Mouse (Mus musculus): ENCODE results near the gene Ceacam3. TPM values are rescaled to one million over a fixed set of nuclear protein-coding genes. Genes with fewer than 3 reads are reported as not detected.
"Not testable (repeated sequence)": the region's sequence is repeated elsewhere in the genome, so short reads cannot be mapped to it uniquely, and the experiment has no call there.

Ceacam3 gene
- total RNA-seq (2021): not detected
- long read RNA-seq, experiment 1: 0 reads
- long read RNA-seq, experiment 2: 0 reads

DNA sequence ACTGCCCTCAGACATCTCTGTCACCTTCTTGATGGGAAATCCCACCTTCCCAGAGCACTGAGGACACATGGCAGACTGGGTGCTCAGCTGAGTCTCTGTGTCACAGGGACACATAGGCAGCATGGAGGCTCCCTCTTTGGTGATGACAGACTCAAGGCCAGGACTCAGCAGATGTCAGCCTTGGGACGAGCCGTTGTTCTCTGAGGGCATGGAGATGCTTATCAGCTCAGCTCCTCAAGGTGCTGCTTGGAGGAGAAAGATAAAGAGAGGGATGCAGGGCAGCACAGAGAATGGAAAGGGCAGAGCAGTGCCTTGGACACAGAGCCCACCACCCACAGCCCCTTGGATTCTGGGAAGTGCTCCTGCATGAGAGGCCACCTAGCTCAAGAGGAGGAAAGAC is at the start of gene Ceacam3:
Ceacam3 (plus strand) TSS at position 352 of the 400 bp plus-strand sequence.
- no peak for DNase-seq
- intact Hi-C loops (cut with DNase I; ENCODE audit: low total_unique reads): no loop called here

DNA sequence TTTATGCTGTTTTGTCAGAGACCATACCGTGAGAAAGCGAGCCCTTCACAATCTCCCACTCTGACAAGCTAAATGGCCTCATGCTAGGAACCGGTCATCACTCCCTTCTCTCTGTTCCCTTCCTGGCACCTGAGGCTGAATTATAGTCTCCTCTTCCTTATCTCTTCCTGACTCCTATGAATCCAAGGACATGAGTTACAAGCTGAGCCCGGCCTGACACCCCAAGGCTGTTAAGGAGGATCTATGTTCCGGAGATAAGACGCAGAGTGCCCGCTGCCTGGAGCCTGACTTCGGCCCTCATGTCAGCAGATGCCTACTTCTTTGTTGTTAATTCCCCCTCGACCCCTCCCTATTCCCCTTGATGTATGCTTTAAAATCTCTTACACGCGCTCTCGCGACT is 48.5 kb upstream of the Ceacam3 start:
- DNase-seq; intact Hi-C loops (cut with DNase I; ENCODE audit: low total_unique reads): not testable (repeated sequence)

DNA sequence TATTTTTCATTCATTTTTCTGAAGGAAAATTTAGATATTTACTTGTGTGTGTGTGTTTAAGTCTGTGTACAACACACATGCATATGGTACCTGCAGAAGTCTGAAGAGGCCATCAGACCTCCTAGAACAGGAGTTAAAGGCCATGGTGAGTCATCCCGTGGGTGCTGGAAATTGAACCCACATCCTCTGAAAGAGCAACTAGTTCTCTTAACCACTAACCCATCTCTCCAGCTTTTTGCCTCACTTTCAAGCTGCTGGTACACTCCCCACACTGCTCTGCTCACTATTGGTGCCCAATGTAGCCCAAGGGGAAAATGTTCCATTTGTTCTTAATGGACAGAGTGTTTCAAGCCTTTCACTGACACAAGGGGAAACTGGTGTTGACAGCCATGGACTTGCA is 14.8 kb upstream of the Ceacam3 start:
- intact Hi-C loops (cut with DNase I; ENCODE audit: low total_unique reads): no loop called here
- DNase-seq: no peak

DNA sequence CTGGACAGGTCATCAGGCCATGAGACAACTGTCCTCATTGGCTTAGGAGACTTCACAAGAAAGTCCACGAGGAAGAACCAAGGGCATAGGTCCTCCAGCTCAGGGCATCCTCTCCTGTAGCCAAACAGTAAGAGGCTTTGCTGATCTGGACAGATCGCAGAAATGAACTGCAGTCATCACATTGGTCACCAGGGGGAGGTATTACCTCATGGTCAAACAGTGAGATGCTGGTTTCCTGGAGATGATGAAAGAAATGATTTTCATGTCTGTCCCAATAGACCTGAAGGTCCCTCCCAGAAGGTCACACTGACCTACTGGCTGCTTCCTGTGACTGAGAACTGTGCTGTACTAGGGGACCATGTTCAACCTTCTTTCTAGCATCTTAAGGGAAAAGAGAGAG is 5.6 kb downstream of the Ceacam3 start:
- no peak for DNase-seq
- intact Hi-C loops (cut with DNase I; ENCODE audit: low total_unique reads): no loop called here

DNA sequence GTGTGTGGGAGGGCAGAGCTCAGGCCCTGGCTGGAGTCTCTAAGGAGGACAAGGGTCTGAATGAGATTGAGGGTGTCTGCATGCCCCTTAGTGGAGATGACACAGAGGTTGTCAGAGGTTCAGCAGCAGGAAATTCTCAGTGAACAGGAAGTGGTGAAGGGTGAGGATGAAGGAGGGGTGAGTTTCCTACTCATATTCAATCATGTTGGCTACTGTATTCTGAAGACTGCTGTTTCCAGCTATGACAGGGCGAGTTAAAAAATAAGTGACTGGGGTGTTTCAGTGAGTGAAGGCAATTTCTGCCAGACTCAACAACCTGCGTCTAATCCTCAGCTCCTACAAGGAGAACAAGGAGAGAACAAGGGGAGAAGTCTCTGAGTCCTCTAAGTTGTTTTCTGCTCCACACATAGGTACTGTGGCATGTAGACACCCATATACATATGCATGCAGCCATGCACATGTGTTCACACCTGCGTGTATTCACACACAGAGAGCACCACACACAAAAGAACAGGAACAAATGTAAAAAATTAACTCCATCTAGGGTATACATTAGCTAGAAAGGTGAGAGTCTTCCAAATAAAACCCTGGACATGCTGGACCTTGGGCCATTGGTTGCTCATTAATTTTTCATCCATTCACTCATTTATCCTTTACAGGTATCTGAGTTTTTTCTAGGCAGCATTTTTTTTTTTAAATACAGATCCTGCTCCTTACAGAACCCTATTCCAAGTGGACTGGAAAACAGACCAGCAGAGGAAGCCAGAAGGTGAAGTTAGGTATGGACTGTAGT is 7.0 kb downstream of the Ceacam3 start:
- intact Hi-C loops (cut with DNase I; ENCODE audit: low total_unique reads): no loop called here

DNA sequence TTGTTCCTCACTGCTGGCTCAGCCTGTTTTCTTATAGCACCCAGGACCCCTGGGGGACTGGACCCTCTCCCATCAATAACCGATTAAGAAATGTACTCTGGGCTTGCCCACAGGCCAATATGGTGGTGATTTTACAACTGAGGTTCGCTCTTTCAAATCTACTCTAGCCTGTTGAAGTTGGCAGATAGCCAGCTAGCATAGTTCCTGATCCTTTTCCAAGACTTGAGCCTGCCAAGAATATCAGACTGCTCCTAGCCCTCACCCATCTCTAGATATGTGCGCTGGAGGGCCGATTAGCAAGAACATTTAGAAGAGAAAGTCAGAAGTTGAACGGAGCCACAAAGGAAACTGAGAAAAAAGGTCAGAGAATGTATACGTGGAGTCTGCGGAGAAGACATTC is 8.9 kb downstream of the Ceacam3 start:
- no peak for DNase-seq
- intact Hi-C loops (cut with DNase I; ENCODE audit: low total_unique reads): no loop called here

More for the DNA sequence above, 7.0 kb downstream of the Ceacam3 start:
- DNase-seq: no peak

DNA sequence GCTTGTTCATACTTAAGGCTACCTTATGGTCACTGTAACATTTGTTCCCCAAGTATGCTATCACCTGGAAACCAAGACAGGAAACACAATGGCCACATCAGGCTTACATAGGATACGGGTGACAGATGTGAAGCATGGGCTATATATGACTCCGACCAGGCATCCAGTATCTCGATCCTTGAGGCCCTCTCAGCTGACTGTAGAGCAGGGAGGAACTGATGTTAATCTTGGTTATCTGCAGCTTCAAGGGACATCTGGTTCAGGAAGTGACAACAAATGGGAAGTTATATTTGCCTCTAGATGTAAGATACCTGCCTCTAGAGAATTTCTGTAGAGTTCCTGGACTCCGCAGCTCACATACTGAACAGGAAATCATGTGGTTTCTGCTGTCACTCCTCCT is 21.7 kb downstream of the Ceacam3 start:
- intact Hi-C loops (cut with DNase I; ENCODE audit: low total_unique reads): no loop called here
- DNase-seq: no peak

DNA sequence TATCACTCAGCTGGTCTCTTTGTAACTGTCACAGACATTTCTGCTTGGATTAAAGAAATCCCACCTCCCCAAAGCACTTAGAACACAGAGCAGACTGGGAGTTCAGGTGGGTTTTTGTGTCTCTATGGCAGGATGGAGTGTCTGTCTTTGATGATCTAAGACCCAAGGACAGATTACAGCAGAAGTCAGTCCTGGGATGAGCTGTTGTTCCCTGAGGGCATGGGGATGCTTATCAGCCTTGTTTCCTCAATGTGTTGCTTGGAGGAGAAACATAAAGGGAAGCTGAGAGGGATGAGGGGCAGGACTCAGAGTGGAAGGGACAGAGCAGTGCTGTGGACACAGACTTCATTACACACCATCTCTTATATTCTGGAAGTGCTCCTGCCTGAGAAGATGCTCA is 53.1 kb downstream of the Ceacam3 start, which contains the start of gene Psg29:
Psg29 (plus strand) TSS at position 301 of the 400 bp plus-strand sequence.
- intact Hi-C loops (cut with DNase I; ENCODE audit: low total_unique reads): no loop called here
- no peak for DNase-seq

DNA sequence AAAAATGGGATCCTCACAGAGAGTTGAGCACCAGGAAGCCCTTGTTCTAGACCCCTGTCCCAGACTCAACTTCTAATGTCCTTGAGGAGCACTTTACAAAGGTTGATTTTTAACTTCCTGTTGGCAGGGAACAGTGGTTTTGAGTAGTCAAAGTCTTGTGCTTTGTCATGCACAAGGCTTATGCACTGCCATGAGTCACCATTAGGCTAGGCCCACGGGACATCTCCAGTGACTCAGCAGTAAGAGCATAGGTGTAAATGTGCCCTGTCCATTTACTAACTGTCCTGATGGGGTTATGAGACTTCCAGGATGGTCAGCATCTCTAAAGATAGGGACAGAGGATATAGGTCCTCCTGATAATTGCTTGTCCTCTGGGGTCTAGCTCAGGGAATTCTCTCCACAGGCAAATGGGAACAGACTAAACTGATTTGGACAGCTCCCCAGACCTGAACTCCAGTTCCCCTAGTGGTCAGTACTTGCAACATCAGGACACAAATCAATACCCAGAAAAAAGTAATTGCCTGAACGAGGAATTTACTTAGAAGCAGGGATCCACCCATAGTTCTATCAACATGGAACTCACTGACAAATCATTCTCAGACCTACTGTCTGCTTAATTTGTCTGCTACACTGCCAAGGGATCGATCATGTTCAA is 55.6 kb downstream of the Ceacam3 start:
- no peak for DNase-seq
- intact Hi-C loops (cut with DNase I; ENCODE audit: low total_unique reads): no loop called here

Other genes starting within 250 kb of the Ceacam3 start
- 1 to 10 TPM; 1.6 to 2.6 TPM for gene Ptgir, start 243.8 kb upstream of the Ceacam3 start, total RNA-seq (2021)
- 100 to 1,000 TPM; 247 to 276 TPM for gene Calm3, start 226.2 kb upstream of the Ceacam3 start, total RNA-seq (2021)
- 10 to 100 TPM in 1 of 2 experiments, 1 to 10 TPM in 1; 9.2 to 11.8 TPM for gene Pnmal2, start 205.6 kb upstream of the Ceacam3 start, total RNA-seq (2021)
- gene Pnmal1, start 190.6 kb upstream of the Ceacam3 start, total RNA-seq (2021): not detected
- gene Gm42372, start 167.2 kb upstream of the Ceacam3 start, total RNA-seq (2021): under 1 TPM in 1 of 2 experiments, not detected in 1; 0.04 TPM
- gene Ccdc8, start 157.6 kb upstream of the Ceacam3 start, total RNA-seq (2021): 1 to 10 TPM; 5.8 to 6.5 TPM
- 10 to 100 TPM; 56.3 to 67.8 TPM for gene Ppp5c, start 122.4 kb upstream of the Ceacam3 start, total RNA-seq (2021)
- gene Hif3a, start 87.9 kb upstream of the Ceacam3 start, total RNA-seq (2021): 1 to 10 TPM; 1.6 to 6.0 TPM
- gene Psg16, start 76.2 kb upstream of the Ceacam3 start, total RNA-seq (2021): under 1 TPM; 0.04 to 0.09 TPM
- not detected for gene Psg29, start 53.2 kb downstream of the Ceacam3 start, total RNA-seq (2021)

All from gastrocnemius, postnatal 14 days (tissue).